Comparison of ENCODE assay signal across 10 mouse cellular contexts in the genomic region with DNA sequence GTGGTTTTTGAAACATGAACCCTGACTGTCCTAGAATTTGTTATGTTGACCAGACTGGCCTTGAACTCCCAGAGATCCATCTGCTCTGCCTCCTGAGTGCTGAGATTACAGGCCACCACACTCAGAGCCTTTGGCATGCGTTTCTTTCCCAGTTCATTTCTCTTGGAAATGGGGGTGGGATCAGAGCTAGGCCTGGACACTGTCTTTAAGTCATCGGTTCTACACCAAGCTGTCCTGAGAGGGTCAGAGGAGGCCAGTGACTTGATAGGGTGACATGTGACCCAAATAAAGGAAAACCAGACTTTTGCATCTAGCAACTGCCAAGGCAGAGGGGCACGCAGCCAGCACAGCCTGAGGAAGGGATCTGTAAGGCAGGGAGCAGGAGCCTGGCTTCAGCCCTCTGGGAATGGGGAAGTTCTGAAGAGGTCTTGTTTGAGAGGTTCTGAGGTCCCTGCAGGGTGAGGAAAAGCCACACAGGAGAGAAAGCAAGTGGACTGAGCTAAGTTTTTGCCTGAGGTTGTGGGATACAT. TPM values are rescaled to one million over a fixed set of nuclear protein-coding genes. Genes with fewer than 3 reads are reported as not detected.
A peak's percentile ranks its signal among the peaks of the same experiment; 100 is the strongest.
DNase-seq lines count a peak whose midpoint lies in the region; ATAC-seq and TF ChIP-seq lines count a peak whose summit lies in the region.
"Had no signal": no experiment of that assay in that cellular context is flagged by ENCODE, and none has a peak within 500 bp of the region (broad histone marks: within the 10 kb centered on the region; RNA-seq: fewer than 3 reads in every experiment).

No protein-coding gene starts in this region.

- no peaks in the 10 kb centered on the region; the same call in 1 of the 2 replicates for H3K4me1 ChIP-seq in embryonic facial prominence, embryonic 13.5 days
- no peaks in the 10 kb centered on the region for H3K4me1 ChIP-seq in embryonic facial prominence, embryonic 10.5 days
- peaks cover 4 to 16% of the 10 kb centered on the region in 2 experiments; a peak in 3 of 4 replicates for H3K4me1 ChIP-seq in heart, embryonic 14.5 days (ENCODE audit: control insufficient read depth in 2 of 2, insufficient read depth in 2 of 2, low read length in 2 of 2)
- H3K4me1 ChIP-seq: forebrain, embryonic 15.5 days had no signal

- 88% methylated on average over 3 of the region's 3 CpGs for WGBS in embryonic facial prominence, embryonic 13.5 days
- 84% methylated on average over 3 of the region's 3 CpGs for WGBS in embryonic facial prominence, embryonic 10.5 days
- WGBS in heart, embryonic 14.5 days, result 46% methylated on average over 3 of the region's 3 CpGs

- H3K9ac ChIP-seq in embryonic facial prominence, embryonic 13.5 days, result 0 out of 2 replicates have a peak overlapping the region, but pooled peaks have one; percentile 16
- H3K9ac ChIP-seq in heart, embryonic 14.5 days (ENCODE audit: low read length), result 0 out of 2 replicates have a peak overlapping the region, but pooled peaks have one; percentile 5
- H3K9ac ChIP-seq: forebrain, embryonic 15.5 days had no signal

- H3K27me3 ChIP-seq in embryonic facial prominence, embryonic 13.5 days, result no peaks in the 10 kb centered on the region
- H3K27me3 ChIP-seq in embryonic facial prominence, embryonic 10.5 days (replicated peaks; ENCODE audit: low read depth, poor library complexity, severe bottlenecking), result no peaks in the 10 kb centered on the region
- no peaks in the 10 kb centered on the region for H3K27me3 ChIP-seq in heart, embryonic 14.5 days (ENCODE audit: control insufficient read depth, insufficient read depth, low read length)
- H3K27me3 ChIP-seq: forebrain, embryonic 15.5 days had no signal

- ATAC-seq in embryonic facial prominence, embryonic 13.5 days (ENCODE audit: insufficient number of reproducible peaks, insufficient read depth, low FRiP score, low TSS enrichment, low read depth), result no peak
- no peak for ATAC-seq in heart, embryonic 14.5 days (ENCODE audit: insufficient number of reproducible peaks, insufficient read depth, low FRiP score, low read depth)
- ATAC-seq: forebrain, embryonic 15.5 days; hindbrain, embryonic 16.5 days had no signal

- DNase-seq in embryonic facial prominence, embryonic 10.5 days (ENCODE audit: low spot score), result no peak
- DNase-seq in urinary bladder, postnatal 14 days (ENCODE audit: low spot score), result peak; percentile 30
- DNase-seq in urinary bladder, adult 18-20 months (ENCODE audit: low spot score in 2 of 2), result no peak
- peak; percentile 51 for DNase-seq in testis, postnatal 10 days (ENCODE audit: low spot score)
- DNase-seq in right cerebral cortex, postnatal 14 days, result no peak
- no peak for DNase-seq in layer of hippocampus, adult 2 months (ENCODE audit: low spot score in 2 of 2)

- no peak for TF ChIP-seq CTCF in layer of hippocampus, adult 2 months (conservative IDR thresholded peaks at IDR 0.05)

- no peak overlapping the region for H3K4me3 ChIP-seq in embryonic facial prominence, embryonic 13.5 days
- H3K4me3 ChIP-seq in embryonic facial prominence, embryonic 10.5 days, result no peak overlapping the region
- no peak overlapping the region for H3K4me3 ChIP-seq in heart, embryonic 14.5 days (ENCODE audit: control insufficient read depth in 1 of 2, insufficient read depth in 1 of 2, low read depth in 1 of 2, low read length in 2 of 2)
- no peak overlapping the region for H3K4me3 ChIP-seq in layer of hippocampus, adult 2 months
- H3K4me3 ChIP-seq: forebrain, embryonic 15.5 days had no signal

- H3K36me3 ChIP-seq in embryonic facial prominence, embryonic 13.5 days, result peaks cover 80% of the 10 kb centered on the region
- H3K36me3 ChIP-seq in embryonic facial prominence, embryonic 10.5 days (replicated peaks), result peaks cover 93% of the 10 kb centered on the region
- H3K36me3 ChIP-seq in heart, embryonic 14.5 days (ENCODE audit: control insufficient read depth, insufficient read depth, low read length), result peaks cover 85% of the 10 kb centered on the region

- no peak overlapping the region for H3K4me2 ChIP-seq in embryonic facial prominence, embryonic 13.5 days
- no peak overlapping the region for H3K4me2 ChIP-seq in heart, embryonic 14.5 days (ENCODE audit: low read length)
- H3K4me2 ChIP-seq: forebrain, embryonic 15.5 days had no signal

- no peaks in the 10 kb centered on the region for H3K9me3 ChIP-seq in embryonic facial prominence, embryonic 13.5 days
- no peaks in the 10 kb centered on the region for H3K9me3 ChIP-seq in embryonic facial prominence, embryonic 10.5 days
- no peaks in the 10 kb centered on the region for H3K9me3 ChIP-seq in heart, embryonic 14.5 days (ENCODE audit: control insufficient read depth, low read length)
- H3K9me3 ChIP-seq: forebrain, embryonic 15.5 days had no signal

- H3K27ac ChIP-seq in embryonic facial prominence, embryonic 13.5 days, result no peak overlapping the region
- no peak overlapping the region for H3K27ac ChIP-seq in embryonic facial prominence, embryonic 10.5 days (replicated peaks)
- H3K27ac ChIP-seq in heart, embryonic 14.5 days (replicated peaks in 1 of 2; ENCODE audit: control insufficient read depth in 1 of 2, insufficient read depth in 1 of 2, low read depth in 2 of 2, low read length in 2 of 2), result 0 out of 4 replicates have a peak overlapping the region, but pooled peaks of 1 of the 2 experiments have one; percentile 19
- H3K27ac ChIP-seq in layer of hippocampus, adult 2 months, result no peak overlapping the region
- H3K27ac ChIP-seq: forebrain, embryonic 15.5 days had no signal

RNA-seq across cellular contexts. Expression of gene Pitpna, which starts 8.9 kb away (rescaled TPM):
- 66.2 and 74.4 TPM in 2 replicates for polyA plus RNA-seq in embryonic facial prominence, embryonic 13.5 days (2015; fragmentation: Nextera tagmentation; extraction: Ambion mirVana)
- polyA plus RNA-seq in embryonic facial prominence, embryonic 10.5 days (2016; fragmentation: Nextera tagmentation; extraction: Ambion mirVana), result 61.5 TPM in 2 replicates
- polyA plus RNA-seq in heart, embryonic 14.5 days (2014; fragmentation: Nextera tagmentation; extraction: Ambion mirVana), result 76.7 and 83.2 TPM in 2 replicates
- total RNA-seq in layer of hippocampus, adult 2 months (2021), result 100 to 1,000 TPM; 269 to 283 TPM

RNA-seq across cellular contexts. Expression of gene Inpp5k, which starts 34.0 kb away (rescaled TPM):
- 23.2 and 26.2 TPM in 2 replicates for polyA plus RNA-seq in embryonic facial prominence, embryonic 13.5 days (2015; fragmentation: Nextera tagmentation; extraction: Ambion mirVana)
- 16.5 and 19.0 TPM in 2 replicates for polyA plus RNA-seq in embryonic facial prominence, embryonic 10.5 days (2016; fragmentation: Nextera tagmentation; extraction: Ambion mirVana)
- polyA plus RNA-seq in heart, embryonic 14.5 days (2014; fragmentation: Nextera tagmentation; extraction: Ambion mirVana), result 29.4 and 30.7 TPM in 2 replicates
- 10 to 100 TPM; 49.4 to 50.4 TPM for total RNA-seq in layer of hippocampus, adult 2 months (2021)

RNA-seq across cellular contexts. Expression of gene Myo1c, which starts 53.5 kb away (rescaled TPM):
- 38.3 and 43.8 TPM in 2 replicates for polyA plus RNA-seq in embryonic facial prominence, embryonic 13.5 days (2015; fragmentation: Nextera tagmentation; extraction: Ambion mirVana)
- polyA plus RNA-seq in embryonic facial prominence, embryonic 10.5 days (2016; fragmentation: Nextera tagmentation; extraction: Ambion mirVana), result 19.3 and 22.3 TPM in 2 replicates
- 47.5 and 49.6 TPM in 2 replicates for polyA plus RNA-seq in heart, embryonic 14.5 days (2014; fragmentation: Nextera tagmentation; extraction: Ambion mirVana)
- 10 to 100 TPM; 16.5 to 19.9 TPM for total RNA-seq in layer of hippocampus, adult 2 months (2021)

Comparison
In these comparisons a context has a peak if more than half of its experiments do, and no peak if none do; other contexts are left out.
1. DNase-seq: peak in urinary bladder, postnatal 14 days (single experiment) and testis, postnatal 10 days (single experiment); none in embryonic facial prominence, embryonic 10.5 days (single experiment), urinary bladder, adult 18-20 months (0 of 2), right cerebral cortex, postnatal 14 days (single experiment) and layer of hippocampus, adult 2 months (0 of 2).